Mouse (Mus musculus): ENCODE results near the gene Amd2. TPM values are rescaled to one million over a fixed set of nuclear protein-coding genes. Genes with fewer than 3 reads are reported as not detected.

Gene Amd2
- polyA plus RNA-seq (2017; shearing (Covaris generic)): 1 to 10 TPM in 1 of 2 experiments, under 1 TPM in 1; 0.81 to 3.0 TPM

DNA sequence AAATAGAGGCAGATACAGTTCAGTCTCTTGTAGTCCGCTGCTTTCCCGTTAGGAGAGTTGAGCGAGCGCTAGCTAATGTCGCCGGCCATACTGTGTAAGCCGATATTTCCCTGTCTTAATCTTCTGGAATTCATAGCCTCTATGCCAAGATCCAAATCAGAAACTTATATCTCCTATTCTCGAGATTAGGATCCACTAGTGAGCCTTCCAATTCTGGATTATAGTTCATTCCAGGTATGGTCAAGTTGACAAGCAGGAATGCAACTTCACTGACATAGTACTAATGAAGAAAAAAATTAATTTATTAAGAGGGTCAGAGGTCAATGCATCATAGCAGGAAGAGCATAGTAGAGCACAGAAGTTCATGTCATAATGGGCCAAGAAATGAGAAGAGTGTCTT, at the start of gene Amd2:
Gene Amd2, minus strand, starts transcription at position 101 of the 400 bp plus-strand sequence.

